Mouse (Mus musculus) brain, embryonic 14.5 days (tissue): ENCODE results near the gene Tenm4. TPM values are rescaled to one million over a fixed set of nuclear protein-coding genes. Genes with fewer than 3 reads are reported as not detected.

Experiments
- DNase-seq: peaks from one replicate; pipeline ENCODE4 v3.0.0-alpha.2; 2011; ENCODE audit warnings: low read depth
- CTCF ChIP-seq: fragments of 200-500 bp; IDR thresholded peaks from 2 replicates; pipeline ENCODE4 v1.5.1; 2012; ENCODE audit warnings: inconsistent platforms, mild to moderate bottlenecking, moderate library complexity, borderline replicate concordance; ENCODE audit not compliant: insufficient read depth, insufficient read length; ENCODE audit errors: extremely low read depth
- POLR2A ChIP-seq: fragments of 200-500 bp; IDR thresholded peaks from 2 replicates; pipeline ENCODE4 v1.6.1; 2012; ENCODE audit warnings: mild to moderate bottlenecking, inconsistent platforms, borderline replicate concordance; ENCODE audit not compliant: poor library complexity, insufficient read depth, insufficient read length, severe bottlenecking; ENCODE audit errors: extremely low read depth
- polyA plus RNA-seq: library from polyadenylated mRNA; depleted of rRNA; stranded (reverse); fragments of >200 nt; gene quantifications from 2 replicates; pipeline ENCODE4 v1.2.3, GENCODE M21; 2012

Tenm4 gene
- polyA plus RNA-seq, 1 experiment = 31.2 TPM

- TF ChIP-seq POLR2A (no peak), CTCF (no peak)
- no peak for DNase-seq
Observed at GRCm38 (mm10) chr7:96500797-96501196, 329.8 kb downstream of the Tenm4 start.

DNA sequence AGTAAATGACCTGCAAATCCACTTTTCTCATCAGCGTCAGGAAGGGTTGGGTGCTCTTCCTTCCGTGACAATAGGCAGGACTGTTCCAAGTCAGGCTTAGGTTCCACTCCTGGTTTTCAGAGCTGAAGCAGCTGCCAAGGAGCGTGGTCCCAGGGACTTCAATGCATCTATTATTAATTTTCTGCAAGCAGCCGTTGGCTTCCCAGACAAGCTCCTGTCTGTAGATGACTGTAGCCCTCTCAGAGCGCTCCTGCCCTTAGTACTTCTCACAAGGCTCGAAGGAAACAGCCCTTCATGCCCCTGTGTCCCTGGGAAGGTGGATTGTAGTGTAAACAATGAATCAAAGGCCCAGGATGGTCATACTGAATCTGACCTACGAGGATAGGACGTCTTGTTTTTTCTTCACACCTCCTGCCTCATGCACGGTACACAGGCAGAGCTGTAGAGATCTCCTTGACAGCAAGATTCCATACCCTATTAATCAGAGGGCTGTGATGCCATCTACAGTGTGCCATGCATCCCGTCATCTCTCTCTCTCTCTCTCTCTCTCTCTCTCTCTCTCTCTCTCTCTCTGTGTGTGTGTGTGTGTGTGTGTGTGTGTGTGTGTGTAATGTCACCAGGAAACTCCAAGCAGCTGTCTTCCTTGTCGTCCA is 331.4 kb downstream of the Tenm4 start:
- DNase-seq = peak; percentile 62
- no peak for TF ChIP-seq POLR2A

DNA sequence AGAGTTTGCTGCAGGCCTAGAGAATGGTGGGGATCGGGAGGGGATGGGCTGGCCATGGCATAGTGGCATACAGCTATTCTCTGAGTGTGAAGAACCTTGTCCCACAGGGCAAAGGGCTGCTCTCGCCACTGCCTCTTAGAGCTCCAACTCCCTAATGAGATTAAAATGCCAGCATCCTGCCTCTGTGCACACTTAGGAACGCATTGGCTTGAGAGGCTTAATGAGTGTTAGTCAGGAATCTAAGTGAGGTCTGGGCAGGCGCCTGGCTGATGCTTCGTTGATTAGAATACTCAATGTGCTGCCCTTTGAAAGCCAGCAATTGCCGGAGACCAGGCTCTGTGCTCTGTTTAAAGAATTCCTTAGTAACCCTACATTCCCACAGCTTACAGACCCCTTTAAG is 334.5 kb downstream of the Tenm4 start:
- no peak for TF ChIP-seq CTCF
- TF ChIP-seq POLR2A = no peak
- peak; percentile 86 for DNase-seq

- no peak for TF ChIP-seq CTCF
- TF ChIP-seq POLR2A = no peak
- no peak for DNase-seq
Observed at GRCm38 (mm10) chr7:96507046-96507445, 336.0 kb downstream of the Tenm4 start.

- no peak for TF ChIP-seq POLR2A
- TF ChIP-seq CTCF = no peak
- DNase-seq = no peak
Observed at GRCm38 (mm10) chr7:96510396-96510795, 339.4 kb downstream of the Tenm4 start.

GRCm38 (mm10) chr7:96511018-96511609 is 340.1 kb downstream of the Tenm4 start:
- DNase-seq = no peak
- TF ChIP-seq POLR2A = no peak
- no peak for TF ChIP-seq CTCF

- DNase-seq = peak; percentile 92
- TF ChIP-seq CTCF = no peak
- no peak for TF ChIP-seq POLR2A
Observed at GRCm38 (mm10) chr7:96511953-96512511, 341.0 kb downstream of the Tenm4 start.

DNA sequence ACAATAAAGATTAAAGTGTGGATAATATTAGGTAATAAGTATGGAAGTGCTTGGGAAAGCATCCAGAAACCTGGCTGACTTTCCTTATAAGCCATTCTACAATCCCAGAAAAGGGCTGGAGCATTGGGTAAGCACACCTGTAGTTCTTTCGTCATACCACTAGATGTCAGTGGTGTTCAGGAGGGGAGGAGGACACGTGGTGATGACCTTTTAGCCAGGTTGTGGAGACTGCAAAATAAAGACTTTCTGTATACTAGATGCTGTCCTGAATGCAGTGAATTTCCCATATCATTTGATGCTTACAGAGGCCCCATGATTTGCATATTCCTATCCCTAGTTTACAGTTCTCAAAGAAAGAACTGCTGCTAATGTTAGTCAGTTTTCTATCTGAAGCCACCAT is 348.2 kb downstream of the Tenm4 start:
- TF ChIP-seq CTCF (peak; percentile 80), POLR2A (no peak)
- peak; percentile 67 for DNase-seq

DNA sequence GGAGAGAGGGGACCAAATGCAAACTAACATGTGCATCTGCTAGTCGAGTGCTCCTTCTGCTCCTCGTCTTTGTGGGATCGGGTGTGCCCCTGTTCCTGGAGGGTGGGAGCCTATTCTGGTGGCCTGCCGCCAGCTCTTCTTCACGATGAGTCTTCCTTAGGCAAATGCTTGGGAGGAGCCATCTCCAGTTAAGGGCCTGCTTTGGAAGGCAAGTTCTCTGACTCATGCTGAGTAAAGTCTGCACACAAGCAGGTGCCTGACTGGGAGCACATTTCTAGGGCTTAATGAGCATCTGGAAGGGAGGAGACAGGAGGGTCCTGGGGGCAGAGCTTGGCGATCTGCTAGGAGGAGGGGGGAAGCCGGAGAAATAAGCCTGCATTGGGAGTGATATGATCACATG is 350.9 kb downstream of the Tenm4 start:
- DNase-seq = peak; percentile 69
- TF ChIP-seq POLR2A = no peak
- no peak for TF ChIP-seq CTCF

- no peak for TF ChIP-seq CTCF
- TF ChIP-seq POLR2A = no peak
- no peak for DNase-seq
Observed at GRCm38 (mm10) chr7:96523673-96524072, 352.6 kb downstream of the Tenm4 start.

DNA sequence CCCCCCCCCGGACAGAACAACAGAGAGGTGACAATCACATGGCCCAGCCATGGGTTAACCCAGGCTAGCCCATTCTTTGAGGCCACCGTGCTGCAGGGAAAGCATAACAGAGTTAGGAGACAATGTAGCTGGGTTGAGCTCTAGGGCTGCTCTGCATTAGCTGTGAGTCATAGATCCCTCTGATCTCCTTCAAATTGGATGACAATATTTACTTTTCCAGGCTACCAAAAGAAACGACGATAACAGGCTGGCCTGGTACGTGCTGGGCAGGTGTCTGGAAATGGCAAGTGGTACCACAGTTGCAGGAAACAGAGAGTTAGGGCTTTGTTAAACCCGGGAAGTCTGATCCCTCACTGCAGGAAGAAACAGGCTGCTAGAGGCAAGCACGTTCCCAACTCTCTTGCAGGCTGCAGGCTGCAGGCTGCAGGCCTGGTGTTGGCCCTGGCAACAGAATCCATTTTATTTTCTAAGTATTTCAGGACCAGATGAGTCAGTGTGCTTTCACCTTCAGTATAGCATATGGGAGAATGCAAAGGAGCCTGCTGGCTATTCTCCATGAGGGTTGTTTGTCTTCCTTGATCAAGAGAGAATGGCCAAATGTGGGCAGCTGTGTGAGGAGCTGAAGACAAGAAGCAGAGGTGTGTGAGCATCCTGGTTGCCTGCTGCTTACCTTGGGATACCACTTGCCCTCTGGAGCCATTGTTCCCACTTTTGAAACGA is 353.6 kb downstream of the Tenm4 start:
- TF ChIP-seq POLR2A (no peak), CTCF (no peak)
- DNase-seq = no peak
